Comparison of ENCODE assay signal across 8 mouse cellular contexts in genomic region chr9:55937224-55937663, GRCm38 (mm10). TPM values are rescaled to one million over a fixed set of nuclear protein-coding genes. Genes with fewer than 3 reads are reported as not detected.
DNase-seq lines count a peak whose midpoint lies in the region; ATAC-seq lines count a peak whose summit lies in the region.

No protein-coding gene starts in this region.

- no peak for ATAC-seq in lung, embryonic 15.5 days (ENCODE audit: borderline replicate concordance, extremely low read depth, low FRiP score, low TSS enrichment)
- no peak for ATAC-seq in neural tube, embryonic 12.5 days (ENCODE audit: low FRiP score, low read depth)

- H3K4me2 ChIP-seq in lung, embryonic 15.5 days, result peak overlapping the region; percentile 73
- H3K4me2 ChIP-seq in neural tube, embryonic 12.5 days (replicated peaks), result peak overlapping the region; percentile 63

- H3K27ac ChIP-seq in lung, embryonic 15.5 days, result 0 out of 2 replicates have a peak overlapping the region, but pooled peaks have one; percentile 81
- peak overlapping the region; percentile 97 for H3K27ac ChIP-seq in limb, embryonic 10.5 days
- no peak overlapping the region for H3K27ac ChIP-seq in neural tube, embryonic 12.5 days

- H3K4me3 ChIP-seq in lung, embryonic 15.5 days, result peak overlapping the region; percentile 78
- peak overlapping the region; percentile 81 for H3K4me3 ChIP-seq in limb, embryonic 10.5 days
- H3K4me3 ChIP-seq in neural tube, embryonic 12.5 days, result peak overlapping the region; percentile 74

- 31% methylated on average over 5 of the region's 5 CpGs for WGBS in lung, embryonic 15.5 days
- 56% methylated on average over 5 of the region's 5 CpGs for WGBS in limb, embryonic 10.5 days
- WGBS in neural tube, embryonic 12.5 days, result 47% methylated on average over 5 of the region's 5 CpGs

- DNase-seq in lung, postnatal 10 days, result no peak
- DNase-seq in brain, adult 2 months (ENCODE audit: low read depth, low spot score), result peak; percentile 37
- DNase-seq in forelimb bud, embryonic 11.5 days (ENCODE audit: low read depth, low spot score), result peak; percentile 5
- peak; percentile 40 for DNase-seq in limb, embryonic 10.5 days (ENCODE audit: low spot score)
- no peak for DNase-seq in ovary, adult 18-20 months (ENCODE audit: low spot score)
- DNase-seq in ovary, postnatal 14 days (ENCODE audit: low spot score), result no peak

- no peaks in the 10 kb centered on the region for H3K27me3 ChIP-seq in lung, embryonic 15.5 days
- H3K27me3 ChIP-seq in limb, embryonic 10.5 days (ENCODE audit: low read depth, poor library complexity, severe bottlenecking), result no peaks in the 10 kb centered on the region
- no peaks in the 10 kb centered on the region for H3K27me3 ChIP-seq in neural tube, embryonic 12.5 days (replicated peaks)

- peak overlapping the region; percentile 83 for H3K9ac ChIP-seq in lung, embryonic 15.5 days
- peak overlapping the region; percentile 64 for H3K9ac ChIP-seq in neural tube, embryonic 12.5 days

- H3K9me3 ChIP-seq in lung, embryonic 15.5 days, result no peaks in the 10 kb centered on the region
- H3K9me3 ChIP-seq in limb, embryonic 10.5 days (replicated peaks), result no peaks in the 10 kb centered on the region
- H3K9me3 ChIP-seq in neural tube, embryonic 12.5 days, result no peaks in the 10 kb centered on the region

- peaks cover 12% of the 10 kb centered on the region for H3K4me1 ChIP-seq in lung, embryonic 15.5 days
- peaks cover 20% of the 10 kb centered on the region for H3K4me1 ChIP-seq in limb, embryonic 10.5 days
- H3K4me1 ChIP-seq in neural tube, embryonic 12.5 days, result peaks cover 4% of the 10 kb centered on the region; the same call in 1 of the 2 replicates

- no peaks in the 10 kb centered on the region for H3K36me3 ChIP-seq in lung, embryonic 15.5 days
- peaks cover 4% of the 10 kb centered on the region; the same call in 1 of the 2 replicates for H3K36me3 ChIP-seq in limb, embryonic 10.5 days
- no peaks in the 10 kb centered on the region for H3K36me3 ChIP-seq in neural tube, embryonic 12.5 days

RNA-seq across cellular contexts. Expression of gene Scaper, which starts 0.7 kb away (rescaled TPM):
- polyA plus RNA-seq in lung, embryonic 15.5 days (2015; fragmentation: Nextera tagmentation; extraction: Ambion mirVana), result 6.7 and 7.7 TPM in 2 replicates
- polyA plus RNA-seq in limb, embryonic 10.5 days (2016; fragmentation: Nextera tagmentation; extraction: Ambion mirVana), result 4.3 and 6.0 TPM in 2 replicates
- 20.4 and 20.7 TPM in 2 replicates for polyA plus RNA-seq in neural tube, embryonic 12.5 days (2016; fragmentation: Nextera tagmentation; extraction: Ambion mirVana)

Comparison
In these comparisons a context has a peak if more than half of its experiments do, and no peak if none do; other contexts are left out.
1. DNase-seq: peak in brain, adult 2 months (single experiment), forelimb bud, embryonic 11.5 days (single experiment) and limb, embryonic 10.5 days (single experiment); none in lung, postnatal 10 days (single experiment), ovary, adult 18-20 months (single experiment) and ovary, postnatal 14 days (single experiment).
2. Peak in every context shown above with its lines, with median percentiles within 50 percentile points of each other: H3K4me3 ChIP-seq.